Mouse (Mus musculus): ENCODE results near the gene Cadps2. TPM values are rescaled to one million over a fixed set of nuclear protein-coding genes. Genes with fewer than 3 reads are reported as not detected.

The Cadps2 gene
- total RNA-seq, 2 experiments from 2014 or later, result 1.7 to 1.8 TPM

DNA sequence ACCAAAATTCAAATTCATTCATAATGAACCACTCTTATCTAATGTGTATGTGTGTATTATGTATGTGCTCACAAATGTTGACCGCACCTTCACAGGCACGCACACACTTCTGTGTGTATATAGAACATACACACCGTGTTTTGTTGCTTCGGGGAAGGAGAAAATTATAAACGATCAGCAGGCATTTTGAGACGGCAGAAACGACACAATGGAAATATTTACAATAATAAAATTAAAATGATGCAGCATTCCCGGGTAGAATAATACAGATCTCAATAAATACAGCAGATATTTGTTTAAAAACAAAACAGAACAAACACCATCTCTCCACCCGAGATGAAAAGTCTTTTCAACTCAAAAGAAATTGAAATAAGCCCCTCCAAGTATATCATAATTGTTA lies 594.1 kb downstream of the Cadps2 start:
- no peak for DNase-seq (ENCODE audit: low spot score)
- intact Hi-C loops (cut with DNase I), result no loop called here

GRCm38 (mm10) chr6:23243821-23244760 lies 595.1 kb downstream of the Cadps2 start:
- intact Hi-C loops (cut with DNase I), result no loop called here

More at GRCm38 (mm10) chr6:23243821-23244760, 595.1 kb downstream of the Cadps2 start:
- DNase-seq (ENCODE audit: low spot score), result no peak

Other genes starting within 250 kb of the Cadps2 start
- not detected for gene Rnf133, start 189.1 kb downstream of the Cadps2 start, total RNA-seq (2021)
- gene Rnf148, start 184.3 kb downstream of the Cadps2 start, total RNA-seq (2021), result not detected
- not detected for gene Tas2r118, start 130.6 kb upstream of the Cadps2 start, total RNA-seq (2021)